Mouse (Mus musculus): ENCODE measurements around the gene Aco1.
"Not testable (repeated sequence)": the region's sequence is repeated elsewhere in the genome, so short reads cannot be mapped to it uniquely, and the experiment has no call there.

The Aco1 gene

DNA sequence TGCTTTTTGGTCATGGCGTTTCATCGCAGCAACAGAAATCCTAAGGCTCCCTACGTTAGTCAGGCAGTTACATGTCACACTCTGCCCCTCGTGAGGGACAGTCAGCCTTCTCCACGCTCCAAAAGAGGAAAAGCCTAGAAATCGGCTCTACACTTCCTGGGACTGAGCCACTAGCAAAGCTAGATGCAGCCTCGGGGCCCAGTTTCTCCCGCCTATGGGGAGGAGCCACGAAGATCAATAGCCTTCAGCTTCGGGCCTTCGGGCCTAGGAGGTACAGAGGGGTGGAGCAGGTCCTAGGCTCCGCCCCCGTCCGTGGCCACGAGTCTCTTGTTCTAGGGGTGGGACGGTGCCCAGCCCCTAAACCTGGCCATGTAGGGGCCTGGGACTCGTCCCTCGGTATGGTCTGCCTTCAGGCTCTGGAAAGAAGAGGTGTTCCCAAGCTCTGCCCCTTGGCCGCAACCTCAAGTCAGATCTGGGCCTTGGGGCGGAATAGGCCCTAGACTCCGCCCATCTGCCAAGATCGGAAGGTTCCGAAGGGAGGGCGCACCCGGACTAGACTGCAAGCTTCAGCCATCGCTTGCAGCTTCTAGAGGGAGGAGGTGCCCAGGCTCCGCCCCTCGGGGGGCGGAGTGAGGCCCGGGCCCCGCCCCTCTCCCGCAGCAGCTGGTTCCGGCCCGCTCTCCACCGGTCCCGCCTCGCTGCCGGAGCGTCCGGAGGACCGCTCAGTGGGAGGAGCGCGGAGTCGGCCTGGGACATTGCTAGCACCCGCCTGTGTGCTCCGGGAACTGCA, at the start of gene Aco1:
Gene Aco1, plus strand, starts transcription at position 339 of the 790 bp plus-strand sequence.
- in situ Hi-C loops (cut with MboI; ENCODE audit: unreplicated experiment in 2 of 2), result loop anchor here (5.0 to 25.0 kb wide), 6 partner anchors 39 to 1419 kb away; partner anchors contain the start of genes Bag1 (in 1 of the 2), Chmp5 (in 1 of the 2), Dnaic1 (in 1 of the 2) and Fam219a (in 1 of the 2)

- in situ Hi-C loops (cut with MboI; ENCODE audit: unreplicated experiment in 2 of 2), result no loop called here
These were observed 47.9 kb upstream of the Aco1 start for GRCm38 (mm10) chr4:40094974-40095373.

GRCm38 (mm10) chr4:40102996-40103395, 39.9 kb upstream of the Aco1 start:
- in situ Hi-C loops (cut with MboI; ENCODE audit: unreplicated experiment in 2 of 2), result no loop called here

- in situ Hi-C loops (cut with MboI; ENCODE audit: unreplicated experiment in 2 of 2), result no loop called here
These were observed 36.8 kb upstream of the Aco1 start for GRCm38 (mm10) chr4:40106004-40106536.

- in situ Hi-C loops (cut with MboI; ENCODE audit: unreplicated experiment in 2 of 2), result no loop called here
These were observed 34.9 kb upstream of the Aco1 start for GRCm38 (mm10) chr4:40108030-40108429.

- in situ Hi-C loops (cut with MboI; ENCODE audit: unreplicated experiment in 2 of 2), result no loop called here
These were observed 29.7 kb upstream of the Aco1 start for GRCm38 (mm10) chr4:40113173-40113572.

DNA sequence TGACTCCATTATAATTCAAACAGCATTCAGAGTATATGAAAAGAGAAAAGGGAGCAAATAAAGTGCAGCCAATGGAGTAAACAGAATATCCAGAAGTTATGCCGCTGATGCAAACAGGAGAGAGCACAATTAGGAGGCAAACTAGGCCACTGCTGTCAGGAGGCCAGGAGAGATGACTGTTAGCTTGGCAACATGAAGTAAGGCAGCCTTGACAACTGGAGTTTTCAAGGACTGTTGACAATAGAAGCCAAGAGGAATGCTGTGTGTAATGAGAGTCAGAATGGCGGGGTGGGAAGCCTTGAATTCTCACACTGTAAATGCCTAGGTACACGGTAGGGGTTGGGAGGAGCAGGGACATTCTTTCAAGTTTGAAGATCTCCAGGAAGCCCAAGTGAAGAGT, 21.7 kb upstream of the Aco1 start:
- in situ Hi-C loops (cut with MboI; ENCODE audit: unreplicated experiment in 2 of 2), result no loop called here

- in situ Hi-C loops (cut with MboI; ENCODE audit: unreplicated experiment in 2 of 2), result not testable (repeated sequence)
These were observed 20.6 kb upstream of the Aco1 start for GRCm38 (mm10) chr4:40122291-40122690.

DNA sequence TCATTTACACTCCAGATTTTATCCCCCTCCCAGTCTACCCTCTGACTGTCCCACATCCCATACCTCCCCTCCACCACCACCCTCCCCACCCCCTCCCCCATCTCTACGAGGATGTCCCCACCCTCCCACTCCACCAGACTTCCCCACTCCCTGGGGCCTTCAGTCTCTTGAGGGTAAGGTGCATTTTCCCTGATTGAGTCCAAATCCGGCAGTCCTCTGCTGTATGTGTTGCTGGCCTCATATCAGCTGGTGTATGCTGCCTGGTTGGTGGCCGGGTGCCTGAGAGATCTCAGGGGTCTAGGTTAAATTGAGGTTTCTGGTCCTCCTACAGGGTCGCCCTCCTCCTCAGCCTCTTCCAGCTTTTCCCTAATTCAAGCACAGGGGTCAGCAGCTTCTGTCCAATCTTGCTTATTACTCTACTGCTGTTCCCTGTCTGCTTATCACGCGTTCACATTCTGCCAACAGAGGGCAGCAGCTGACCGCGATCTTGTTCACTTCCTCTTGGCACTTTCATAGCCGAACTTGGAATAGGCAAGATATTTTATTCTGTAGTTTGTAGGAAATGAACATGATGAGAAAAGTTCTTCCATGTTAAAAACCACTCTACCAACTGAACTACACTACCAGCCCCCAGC, 8.3 kb upstream of the Aco1 start:
- in situ Hi-C loops (cut with MboI; ENCODE audit: unreplicated experiment in 2 of 2), result loop anchor here (5.0 to 25.0 kb wide), 5 partner anchors 53 to 1428 kb away; partner anchors contain the start of genes Bag1 (in 1 of the 2), Chmp5 (in 1 of the 2), Dnaic1 (in 1 of the 2) and Fam219a (in 1 of the 2)

- in situ Hi-C loops (cut with MboI; ENCODE audit: unreplicated experiment in 2 of 2), result loop anchor here (25.0 kb wide), 3 partner anchors 776 to 1426 kb away; partner anchors contain the start of genes Bag1 (in 1 of the 2), Chmp5 (in 1 of the 2), Dnaic1 (in 1 of the 2) and Fam219a (in 1 of the 2)
These were observed 6.4 kb upstream of the Aco1 start for GRCm38 (mm10) chr4:40136519-40136918.

GRCm38 (mm10) chr4:40139663-40140255, 3.1 kb upstream of the Aco1 start:
- in situ Hi-C loops (cut with MboI; ENCODE audit: unreplicated experiment in 2 of 2), result loop anchor here (5.0 to 25.0 kb wide), 6 partner anchors 43 to 1423 kb away; partner anchors contain the start of genes Bag1 (in 1 of the 2), Chmp5 (in 1 of the 2), Dnaic1 (in 1 of the 2) and Fam219a (in 1 of the 2)

GRCm38 (mm10) chr4:40143533-40143871, 621 bp downstream of the Aco1 start:
- in situ Hi-C loops (cut with MboI; ENCODE audit: unreplicated experiment in 2 of 2), result loop anchor here (5.0 to 25.0 kb wide), 6 partner anchors 39 to 1419 kb away; partner anchors contain the start of genes Bag1 (in 1 of the 2), Chmp5 (in 1 of the 2), Dnaic1 (in 1 of the 2) and Fam219a (in 1 of the 2)

DNA sequence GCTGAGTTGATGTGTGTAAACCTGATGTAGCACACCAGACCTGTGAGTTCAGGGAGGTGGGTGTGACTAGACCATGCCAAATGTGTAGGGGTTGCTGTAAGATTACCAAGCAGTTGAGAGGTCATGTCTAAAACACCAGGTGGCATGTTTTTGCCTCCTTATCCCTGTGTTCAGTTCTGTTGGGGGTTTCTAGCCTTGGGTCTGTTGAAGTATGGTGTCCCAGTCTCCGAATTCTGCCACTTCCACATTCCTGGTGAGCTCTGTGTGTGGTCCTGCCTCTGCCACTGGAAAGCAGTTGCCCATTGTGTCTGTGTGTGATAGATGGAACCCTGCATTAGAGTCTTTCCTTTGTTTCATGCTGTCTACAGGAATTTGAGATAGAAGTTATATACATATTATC, 1.7 kb downstream of the Aco1 start:
- in situ Hi-C loops (cut with MboI; ENCODE audit: unreplicated experiment in 2 of 2), result loop anchor here (5.0 to 25.0 kb wide), 6 partner anchors 38 to 1418 kb away; partner anchors contain the start of genes Bag1 (in 1 of the 2), Chmp5 (in 1 of the 2), Dnaic1 (in 1 of the 2) and Fam219a (in 1 of the 2)

DNA sequence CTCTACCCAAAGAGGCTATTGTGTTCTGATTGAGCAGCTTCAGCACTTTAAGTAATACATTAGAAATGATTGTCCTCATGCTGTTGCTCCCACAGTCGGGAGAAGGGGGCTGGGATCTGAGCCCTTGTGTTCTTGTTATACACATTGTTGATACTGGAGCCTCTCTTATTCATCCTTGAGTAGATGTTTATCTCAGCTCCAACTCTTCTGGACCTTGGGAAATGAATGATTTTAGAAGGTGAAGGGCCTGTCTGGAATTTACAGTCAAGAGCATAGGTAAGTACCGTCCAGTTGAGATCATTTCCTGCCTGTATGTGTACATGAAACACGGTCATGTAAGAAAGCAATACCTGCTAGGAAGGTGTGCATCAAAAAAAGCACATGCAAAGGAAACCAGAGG, 2.1 kb downstream of the Aco1 start:
- in situ Hi-C loops (cut with MboI; ENCODE audit: unreplicated experiment in 2 of 2), result loop anchor here (5.0 to 25.0 kb wide), 6 partner anchors 37 to 1417 kb away; partner anchors contain the start of genes Bag1 (in 1 of the 2), Chmp5 (in 1 of the 2), Dnaic1 (in 1 of the 2) and Fam219a (in 1 of the 2)

DNA sequence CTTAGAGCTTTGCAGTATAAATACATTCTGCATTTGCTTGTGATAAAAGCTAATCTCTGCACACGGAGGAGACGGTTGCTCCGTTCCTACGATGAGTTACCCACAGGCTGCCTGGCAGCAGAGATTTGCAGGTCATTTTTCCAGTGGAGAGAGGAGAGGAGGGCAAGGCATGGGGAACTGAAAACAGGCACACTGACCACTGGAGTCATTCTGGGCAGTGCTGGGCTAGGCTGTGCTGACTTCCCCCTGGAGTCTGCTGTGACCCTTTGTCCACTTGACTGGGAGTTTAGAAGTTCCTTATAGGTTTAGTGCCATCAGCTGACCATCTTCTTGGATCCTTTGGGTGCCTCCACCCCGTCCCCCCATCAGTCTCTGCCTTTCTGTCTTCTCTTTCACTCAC, 5.4 kb downstream of the Aco1 start:
- in situ Hi-C loops (cut with MboI; ENCODE audit: unreplicated experiment in 2 of 2), result loop anchor here (25.0 kb wide), 3 partner anchors 764 to 1414 kb away; partner anchors contain the start of genes Bag1 (in 1 of the 2), Chmp5 (in 1 of the 2), Dnaic1 (in 1 of the 2) and Fam219a (in 1 of the 2)

DNA sequence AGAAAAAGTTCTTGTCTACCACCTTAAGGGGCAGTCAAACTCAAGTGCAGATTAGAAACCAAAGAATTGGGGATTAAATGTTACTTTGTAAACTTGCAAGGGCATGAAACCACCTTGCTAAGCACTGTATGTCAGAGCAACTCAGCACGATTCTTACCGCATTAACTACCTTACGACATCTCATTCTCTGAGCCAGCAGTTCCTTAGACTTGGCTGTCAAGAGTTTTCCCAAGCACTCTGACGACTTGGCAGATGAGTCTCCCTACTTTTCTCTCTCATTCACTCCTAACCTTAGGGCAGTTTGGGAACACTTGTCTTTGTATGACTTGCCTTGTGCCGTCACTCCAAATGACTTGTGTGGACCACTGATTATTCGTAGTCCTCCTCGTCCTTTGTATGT, 7.2 kb downstream of the Aco1 start:
- in situ Hi-C loops (cut with MboI; ENCODE audit: unreplicated experiment in 2 of 2), result no loop called here

GRCm38 (mm10) chr4:40152771-40153170, 9.9 kb downstream of the Aco1 start:
- in situ Hi-C loops (cut with MboI; ENCODE audit: unreplicated experiment in 2 of 2), result no loop called here

- in situ Hi-C loops (cut with MboI; ENCODE audit: unreplicated experiment in 2 of 2), result no loop called here
These were observed 10.6 kb downstream of the Aco1 start for GRCm38 (mm10) chr4:40153500-40153899.

- in situ Hi-C loops (cut with MboI; ENCODE audit: unreplicated experiment in 2 of 2), result no loop called here
These were observed 11.9 kb downstream of the Aco1 start for GRCm38 (mm10) chr4:40154751-40155150.

GRCm38 (mm10) chr4:40155467-40155999, 12.7 kb downstream of the Aco1 start:
- in situ Hi-C loops (cut with MboI; ENCODE audit: unreplicated experiment in 2 of 2), result no loop called here
